ENCODE assay signal across 30 mouse cellular contexts in genomic region chr2:126943211-126943610, GRCm38 (mm10).
"Had no signal": no experiment of that assay in that cellular context is flagged by ENCODE, and none has a peak within 500 bp of the region (broad histone marks: within the 10 kb centered on the region; RNA-seq: fewer than 3 reads in every experiment).

No protein-coding gene starts in this region.

- H3K4me3 ChIP-seq: left cerebral cortex, adult 2 months; limb, embryonic 10.5 days; limb, embryonic 12.5 days; limb, embryonic 13.5 days; limb, embryonic 15.5 days; liver, embryonic 13.5 days; liver, embryonic 15.5 days; lung, embryonic 15.5 days; megakaryocyte, embryonic 14.5 days; midbrain, embryonic 10.5 days; midbrain, embryonic 12.5 days; midbrain, embryonic 13.5 days; midbrain, embryonic 15.5 days; myocyte; neural tube, embryonic 12.5 days had no signal

- ATAC-seq: liver, postnatal 0 days; lung, postnatal 0 days; midbrain, embryonic 13.5 days; midbrain, embryonic 15.5 days; midbrain, embryonic 16.5 days had no signal

- H3K9me3 ChIP-seq: limb, embryonic 10.5 days; limb, embryonic 12.5 days; limb, embryonic 13.5 days; limb, embryonic 15.5 days; liver, embryonic 13.5 days; liver, embryonic 15.5 days; lung, embryonic 15.5 days; megakaryocyte, embryonic 14.5 days; midbrain, embryonic 10.5 days; midbrain, embryonic 12.5 days; midbrain, embryonic 13.5 days; midbrain, embryonic 15.5 days; neural tube, embryonic 12.5 days had no signal

- H3K4me2 ChIP-seq: limb, embryonic 12.5 days; limb, embryonic 13.5 days; limb, embryonic 15.5 days; liver, embryonic 13.5 days; liver, embryonic 15.5 days; lung, embryonic 14.5 days; lung, embryonic 15.5 days; midbrain, embryonic 11.5 days; midbrain, embryonic 12.5 days; midbrain, embryonic 13.5 days; midbrain, embryonic 15.5 days; neural tube, embryonic 12.5 days had no signal

- H3K27me3 ChIP-seq: limb, embryonic 12.5 days; limb, embryonic 13.5 days; limb, embryonic 15.5 days; liver, embryonic 13.5 days; liver, embryonic 15.5 days; lung, embryonic 15.5 days; megakaryocyte, embryonic 14.5 days; midbrain, embryonic 12.5 days; midbrain, embryonic 13.5 days; midbrain, embryonic 15.5 days; neural tube, embryonic 12.5 days had no signal

- H3K36me3 ChIP-seq: limb, embryonic 10.5 days; limb, embryonic 12.5 days; limb, embryonic 13.5 days; limb, embryonic 15.5 days; liver, embryonic 13.5 days; liver, embryonic 15.5 days; lung, embryonic 15.5 days; midbrain, embryonic 10.5 days; midbrain, embryonic 12.5 days; midbrain, embryonic 13.5 days; midbrain, embryonic 15.5 days; neural tube, embryonic 12.5 days had no signal

- H3K9ac ChIP-seq: limb, embryonic 12.5 days; limb, embryonic 13.5 days; limb, embryonic 15.5 days; liver, embryonic 13.5 days; liver, embryonic 15.5 days; liver, postnatal 0 days; lung, embryonic 14.5 days; lung, embryonic 15.5 days; midbrain, embryonic 12.5 days; midbrain, embryonic 13.5 days; midbrain, embryonic 15.5 days; neural tube, embryonic 12.5 days had no signal

- DNase-seq: left cerebral cortex, postnatal 4 days; liver; liver, embryonic 13.5 days; liver, postnatal 0 days; lung, adult 18-20 months; lung, adult 2 months; lung, embryonic 14.5 days; lung, postnatal 10 days; lung, postnatal 14 days; lung, postnatal 36 days; lung, postnatal 4 days; midbrain, embryonic 14.5 days had no signal

- H3K4me1 ChIP-seq: limb, embryonic 10.5 days; limb, embryonic 12.5 days; limb, embryonic 13.5 days; limb, embryonic 15.5 days; lung, embryonic 15.5 days; midbrain, embryonic 10.5 days; midbrain, embryonic 12.5 days; midbrain, embryonic 13.5 days; midbrain, embryonic 15.5 days; neural tube, embryonic 12.5 days had no signal

- H3K27ac ChIP-seq: left cerebral cortex, adult 2 months; limb, embryonic 10.5 days; limb, embryonic 12.5 days; limb, embryonic 13.5 days; limb, embryonic 15.5 days; liver, embryonic 13.5 days; liver, embryonic 15.5 days; lung, embryonic 15.5 days; macrophage; midbrain, embryonic 10.5 days; midbrain, embryonic 12.5 days; midbrain, embryonic 13.5 days; midbrain, embryonic 15.5 days; neural tube, embryonic 12.5 days had no signal
